Mouse (Mus musculus): Measurements from ENCODE around the gene Spryd7. TPM values are rescaled to one million over a fixed set of nuclear protein-coding genes. Genes with fewer than 3 reads are reported as not detected.

Gene Spryd7
- polyA plus RNA-seq (2015; fragmentation: Illumina TruSeq; extraction: RNeasy Lipid Tissue Mini Kit (QIAGEN cat#74804); ENCODE audit: insufficient read depth, low replicate concordance), result 10.1 TPM

GRCm38 (mm10) chr14:61556289-61557147 lies at the start of gene Spryd7:
Gene Spryd7 (minus strand): TSS chr14:61556886.

GRCm38 (mm10) chr14:61597968-61598367 lies 41.3 kb upstream of the Spryd7 start, which contains the start of gene Trim13:
Gene Trim13 (plus strand): TSS chr14:61598247.

Other genes with a start within 250 kb of the Spryd7 start
- 4.3 TPM for gene Arl11, start 247.1 kb downstream of the Spryd7 start, polyA plus RNA-seq (2015; fragmentation: Illumina TruSeq; extraction: RNeasy Lipid Tissue Mini Kit (QIAGEN cat#74804); ENCODE audit: insufficient read depth, low replicate concordance)
- gene Ebpl, start 196.4 kb downstream of the Spryd7 start, polyA plus RNA-seq (2015; fragmentation: Illumina TruSeq; extraction: RNeasy Lipid Tissue Mini Kit (QIAGEN cat#74804); ENCODE audit: insufficient read depth, low replicate concordance), result 3.9 TPM
- gene Kpna3, start 117.0 kb downstream of the Spryd7 start, polyA plus RNA-seq (2015; fragmentation: Illumina TruSeq; extraction: RNeasy Lipid Tissue Mini Kit (QIAGEN cat#74804); ENCODE audit: insufficient read depth, low replicate concordance), result 49.0 TPM
- 4.7 TPM for gene Trim13, start 41.4 kb upstream of the Spryd7 start, polyA plus RNA-seq (2015; fragmentation: Illumina TruSeq; extraction: RNeasy Lipid Tissue Mini Kit (QIAGEN cat#74804); ENCODE audit: insufficient read depth, low replicate concordance)
- not detected for gene Kcnrg, start 50.6 kb upstream of the Spryd7 start, polyA plus RNA-seq (2015; fragmentation: Illumina TruSeq; extraction: RNeasy Lipid Tissue Mini Kit (QIAGEN cat#74804); ENCODE audit: insufficient read depth, low replicate concordance)